Mouse (Mus musculus) layer of hippocampus, adult 18-20 months (tissue): ENCODE measurements around the gene Phex. TPM values are rescaled to one million over a fixed set of nuclear protein-coding genes. Genes with fewer than 3 reads are reported as not detected.
A peak's percentile ranks its signal among the peaks of the same experiment; 100 is the strongest.

Experiments used
- DNase-seq, 2 experiments: peaks; one replicate each; pipeline ENCODE4 v3.0.0; 2022; ENCODE audit warnings: low spot score in 2 of 2
- microRNA-seq, 2 experiments: library from miRNA; unstranded; fragments of <30 nt; microRNA quantifications; one replicate each; pipeline ENCODE4 v1.2.0; 2021
- total RNA-seq, 2 experiments: library from RNA; stranded (reverse); gene quantifications; 2 replicates each; pipeline ENCODE4 v1.2.3; 2021

Phex gene
- total RNA-seq, 2 experiments from 2014 or later, result 0.27 to 0.33 TPM

DNA sequence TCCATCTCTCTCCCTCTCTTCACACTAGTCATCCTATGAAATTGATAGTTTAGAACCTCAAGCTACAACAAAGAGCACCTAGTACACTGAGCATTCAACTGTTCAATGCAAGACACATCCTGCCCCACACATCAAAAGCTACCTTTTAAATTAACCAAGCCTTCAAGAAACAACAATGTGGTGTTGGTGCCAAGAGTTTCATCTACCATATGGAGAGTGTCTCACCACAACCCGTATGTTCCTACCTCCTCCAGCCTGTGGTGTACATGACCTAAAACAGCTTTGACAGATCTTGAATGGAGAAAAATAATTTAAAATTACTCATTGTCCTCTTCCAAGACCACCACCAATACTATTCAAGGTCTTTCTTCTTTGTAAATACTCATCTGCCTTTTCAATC, 106.9 kb downstream of the Phex start:
- no peak for DNase-seq

DNA sequence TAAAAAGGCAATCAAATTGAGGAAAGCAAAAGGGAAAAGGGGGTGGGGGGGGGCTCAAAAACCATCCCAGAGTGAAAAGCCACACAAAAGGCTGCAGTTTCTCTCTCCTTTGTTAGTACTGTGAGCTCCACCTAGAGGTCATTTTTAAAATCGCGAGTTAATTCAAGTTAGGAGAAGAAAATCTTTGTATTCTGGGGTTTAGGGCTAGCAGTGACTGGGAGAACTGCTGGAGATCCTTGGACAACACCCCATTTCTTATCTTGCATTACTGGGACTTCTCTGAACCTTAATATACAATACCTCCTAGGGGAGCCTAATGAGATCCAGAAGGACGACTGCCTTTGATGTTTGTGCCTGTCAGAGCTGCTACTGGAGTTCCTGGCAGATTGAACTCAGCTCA, 107.7 kb downstream of the Phex start:
- peak in 1 of 2 experiments; percentile 53 for DNase-seq

DNA sequence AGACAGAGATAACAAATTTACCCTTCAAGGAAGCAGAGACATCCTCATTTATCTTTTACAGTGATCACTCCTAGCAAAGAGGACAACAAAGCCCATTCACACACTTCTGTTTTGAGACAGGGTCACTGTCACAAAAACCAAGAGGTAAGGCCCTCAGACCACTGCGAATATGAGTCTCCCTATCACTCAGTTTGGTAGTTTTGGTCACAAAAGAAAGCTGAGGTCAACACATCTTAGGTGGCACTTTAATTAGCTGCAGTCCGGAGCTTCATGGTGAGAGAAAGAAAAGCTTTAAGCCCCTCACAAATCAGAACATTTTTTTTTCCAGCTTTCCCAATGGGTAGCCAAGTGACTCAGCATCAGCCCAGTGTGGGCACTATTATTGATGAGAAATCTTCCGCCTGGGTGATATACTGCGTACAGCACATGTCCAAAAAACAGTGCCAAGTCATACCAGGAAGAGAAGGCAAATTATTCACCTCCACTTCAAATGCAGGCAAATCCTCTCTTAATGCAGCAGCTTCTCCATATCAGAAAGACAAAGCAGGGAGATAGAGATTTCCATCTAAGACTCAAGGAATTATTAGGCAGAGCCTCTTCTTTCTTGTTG, 108.2 kb downstream of the Phex start:
- peak in 1 of 2 experiments; percentile 37 for DNase-seq

DNA sequence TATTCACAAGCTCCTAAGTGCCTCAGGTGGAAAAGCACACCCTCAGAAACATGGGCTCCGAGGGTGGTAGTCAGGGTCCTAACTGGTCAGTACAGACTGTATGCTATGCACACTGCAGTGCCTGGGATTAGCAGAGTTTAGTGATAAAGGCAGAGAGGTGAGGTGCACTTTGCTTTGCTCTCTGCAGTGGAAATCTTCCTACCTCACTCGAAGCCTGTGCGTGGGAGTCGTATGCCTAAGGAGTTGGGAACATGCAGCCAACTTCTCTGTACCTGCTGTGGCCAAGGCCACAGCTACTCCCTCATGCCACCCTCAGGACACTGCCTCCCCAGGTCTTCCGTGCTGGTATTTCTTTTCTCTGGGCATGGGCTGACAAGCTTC, 109.3 kb downstream of the Phex start:
- DNase-seq, result no peak

DNA sequence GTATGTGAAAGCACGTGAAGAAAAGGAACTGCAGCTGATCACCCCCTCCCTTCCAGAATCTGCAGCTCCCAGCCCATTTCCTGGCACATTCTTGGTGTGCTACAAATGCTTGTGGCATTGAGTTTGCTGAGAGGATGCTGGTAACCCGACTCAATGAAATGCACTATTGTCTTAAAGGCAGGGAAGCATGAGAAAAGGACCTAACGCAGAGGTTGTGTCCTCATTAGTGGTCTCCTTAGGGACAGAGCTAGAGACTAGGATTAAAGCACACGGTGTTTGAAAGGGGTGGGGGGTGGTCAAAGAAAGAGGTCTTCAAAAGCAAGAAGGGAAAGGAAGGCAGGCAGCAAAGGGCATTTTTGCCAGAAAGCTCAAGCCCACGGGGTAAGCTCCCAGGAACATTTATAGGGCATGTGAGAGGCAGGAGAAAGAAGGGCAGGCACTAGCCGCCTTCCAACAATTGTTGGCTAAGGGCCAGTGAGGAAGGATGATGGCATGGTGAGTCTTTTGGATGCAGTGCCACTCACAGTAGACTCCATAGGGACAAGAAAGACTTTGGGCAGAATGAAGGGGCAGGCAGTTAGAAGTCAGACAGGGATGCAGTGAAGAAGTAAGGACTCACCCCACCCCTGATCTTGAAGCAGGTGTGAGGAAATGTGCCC, 109.8 kb downstream of the Phex start:
- no peak for DNase-seq

DNA sequence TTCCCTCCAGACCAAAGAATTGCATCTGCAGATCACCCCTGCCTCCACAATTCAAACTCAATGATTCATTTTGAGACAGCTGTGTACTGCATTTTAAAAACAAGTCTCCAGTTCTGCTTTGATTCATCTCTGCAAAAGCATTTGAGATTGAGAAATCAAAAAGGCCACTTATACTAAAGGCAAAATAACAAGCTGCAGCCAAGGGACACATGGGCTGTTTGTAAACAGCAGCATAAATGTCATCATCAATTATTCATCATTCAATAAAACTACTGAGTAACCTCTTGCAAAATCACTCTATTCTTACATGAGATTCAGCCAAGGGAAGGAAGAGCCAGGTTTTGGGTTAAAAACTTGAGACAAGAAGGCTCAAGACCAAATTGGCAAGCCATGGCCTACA, 122.7 kb downstream of the Phex start:
- DNase-seq, result no peak

DNA sequence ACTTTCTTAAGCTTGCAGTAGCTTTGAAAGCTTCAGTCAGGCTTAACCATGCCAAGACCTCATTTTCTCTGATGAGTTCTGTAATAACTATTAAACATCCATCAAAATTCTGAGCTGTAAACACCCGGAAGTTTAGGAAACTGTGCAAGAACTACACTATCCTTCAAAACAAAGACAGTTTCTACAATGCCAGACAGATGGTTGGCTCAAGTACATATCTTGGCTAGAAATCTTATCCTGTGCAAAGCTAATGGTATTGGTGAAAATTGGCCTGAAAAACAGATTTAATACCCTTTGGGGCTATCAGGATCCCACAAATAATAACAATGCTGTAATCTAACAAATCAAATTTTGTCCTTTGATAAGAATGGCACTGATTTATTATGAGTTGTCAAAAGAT, 138.5 kb downstream of the Phex start:
- DNase-seq, result no peak

DNA sequence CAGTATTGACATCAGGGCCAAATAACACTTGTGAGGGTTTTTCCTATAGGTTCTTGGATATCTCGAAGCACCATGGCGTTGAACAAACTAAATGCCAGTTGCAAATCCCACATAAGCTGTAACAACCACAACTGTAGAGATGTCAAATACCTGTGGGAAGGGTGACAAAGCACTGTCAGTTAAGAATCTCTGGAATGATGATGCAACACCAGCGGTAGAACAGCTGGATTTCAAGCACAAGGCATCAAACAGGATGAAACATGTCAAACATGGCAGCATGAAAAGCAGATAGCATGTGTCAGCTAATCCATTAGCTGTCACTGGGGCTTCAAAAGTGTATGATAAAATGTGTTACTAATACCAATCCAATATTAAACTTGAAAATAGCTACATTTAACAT, 141.8 kb downstream of the Phex start:
- DNase-seq, result no peak

DNA sequence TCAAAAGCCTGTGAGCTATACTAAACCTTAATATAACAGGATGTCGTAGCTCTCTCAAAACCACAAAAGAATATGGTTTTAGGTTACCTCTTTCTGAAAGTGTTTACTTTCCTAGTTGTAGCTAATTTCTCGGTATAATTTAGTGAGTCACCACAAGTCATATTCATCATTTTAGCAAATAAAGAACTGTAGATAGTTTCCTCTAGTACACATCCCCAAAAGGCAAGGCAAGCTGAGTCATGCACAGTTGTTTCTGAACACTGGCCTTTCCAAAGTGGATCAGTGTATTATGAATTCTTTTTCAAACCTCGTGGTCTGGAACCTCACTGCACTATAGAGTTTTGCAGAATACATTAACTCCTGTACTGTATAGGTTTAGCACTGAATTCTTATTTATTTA, 143.5 kb downstream of the Phex start:
- no peak for DNase-seq

DNA sequence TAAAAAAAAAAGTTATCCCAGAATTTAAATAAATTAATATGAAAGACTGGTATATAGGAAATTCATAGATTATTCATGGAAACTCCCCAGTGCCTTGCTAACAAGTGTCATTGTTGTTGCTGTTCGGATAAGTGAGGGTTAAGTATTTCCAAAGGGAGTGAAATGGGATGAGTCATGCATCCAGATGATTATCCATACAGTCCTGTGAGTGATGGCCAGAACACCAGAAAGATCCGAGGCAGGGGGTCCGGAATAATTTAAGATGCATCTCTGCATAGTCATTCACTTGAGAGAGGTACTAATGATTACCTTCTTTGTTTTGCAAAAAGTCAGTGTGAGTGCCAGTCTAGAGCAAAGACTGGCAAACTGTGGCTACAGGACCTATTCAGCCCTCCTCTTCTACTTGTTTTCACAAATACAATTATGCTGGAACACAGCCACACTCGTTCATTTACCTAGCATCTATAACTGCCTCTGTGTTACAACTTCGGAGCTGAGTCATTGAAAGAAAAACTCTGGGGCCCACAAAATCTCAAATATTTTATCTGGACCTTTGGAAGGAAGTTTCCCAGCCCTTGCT, 145.3 kb downstream of the Phex start:
- no peak for DNase-seq

DNA sequence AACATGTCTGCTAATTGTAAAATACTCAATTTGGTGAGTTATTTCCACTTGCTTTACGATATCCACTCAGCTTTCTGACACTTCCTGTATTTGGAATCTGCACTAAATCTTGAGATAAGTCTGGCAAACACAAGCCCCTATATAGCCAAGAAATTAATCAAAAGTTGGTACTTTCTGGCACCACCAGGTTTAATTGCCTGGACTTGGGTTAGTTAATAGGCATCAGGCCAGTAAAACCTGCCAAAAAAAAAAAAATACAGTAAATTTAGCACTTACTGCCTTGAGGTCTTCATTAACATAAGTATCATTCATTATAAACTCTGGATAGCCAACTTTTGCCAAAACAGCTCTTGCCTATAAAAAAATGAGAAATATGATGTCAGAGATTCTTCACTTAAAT, 147.0 kb downstream of the Phex start:
- no peak for DNase-seq

DNA sequence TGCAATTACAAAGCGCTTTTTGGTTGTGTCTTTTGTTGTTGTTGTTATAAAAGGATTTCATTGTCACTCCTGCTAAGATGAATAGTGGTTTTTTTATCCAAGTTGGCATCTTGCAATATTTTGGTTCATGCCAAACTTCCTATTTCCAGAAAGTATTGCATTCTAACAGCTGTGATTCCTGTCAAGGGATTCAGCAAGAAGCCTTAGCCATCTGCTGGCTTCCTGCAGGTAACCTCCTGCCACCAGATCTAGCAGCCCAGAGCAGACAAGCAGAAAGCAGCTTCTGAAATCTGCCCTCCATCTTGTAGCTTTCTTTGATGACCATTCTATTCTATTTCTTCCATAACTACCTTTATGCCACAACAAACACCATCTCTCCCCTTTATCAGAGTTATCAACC, 212.4 kb downstream of the Phex start:
- no peak for DNase-seq

DNA sequence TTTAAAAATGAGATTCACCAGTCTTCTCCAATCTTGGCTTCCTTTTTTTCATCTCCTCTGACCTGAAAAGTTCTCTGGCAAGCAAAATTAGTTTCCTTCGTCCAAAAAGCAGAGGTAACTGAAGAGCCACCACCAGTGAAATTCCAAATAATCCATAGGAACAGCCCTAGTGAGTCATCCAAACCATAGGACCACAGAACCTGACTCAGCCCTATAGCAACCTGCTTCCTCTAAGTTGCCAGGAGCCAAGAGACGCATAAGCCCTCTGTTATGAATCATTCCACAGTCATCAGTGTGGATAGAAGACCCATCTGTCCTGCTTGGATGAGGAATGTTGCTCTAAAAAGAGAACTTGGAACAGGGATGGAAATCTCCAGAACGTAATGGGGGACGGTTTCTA, 230.9 kb downstream of the Phex start:
- peak; percentile 9 to 44 for DNase-seq

DNA sequence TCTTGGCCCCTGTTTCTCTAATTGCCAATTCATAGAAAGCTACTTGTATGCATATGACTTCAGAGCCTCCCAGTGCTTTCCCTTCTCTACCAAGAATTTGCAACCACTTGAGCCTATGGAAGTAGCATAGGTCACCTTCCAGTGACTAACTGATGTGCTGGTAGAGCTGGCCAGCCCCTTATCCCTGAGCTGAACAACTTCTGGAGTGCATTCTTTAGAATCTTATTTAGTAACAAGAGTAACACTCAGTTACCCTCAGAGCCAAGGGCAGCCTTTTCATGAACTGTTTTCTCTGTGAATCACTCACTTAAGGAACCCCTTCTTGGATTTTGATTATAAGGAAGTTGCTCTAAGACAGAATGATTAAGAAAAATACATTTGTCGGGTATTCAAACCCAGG, 234.3 kb downstream of the Phex start:
- no peak for DNase-seq

DNA sequence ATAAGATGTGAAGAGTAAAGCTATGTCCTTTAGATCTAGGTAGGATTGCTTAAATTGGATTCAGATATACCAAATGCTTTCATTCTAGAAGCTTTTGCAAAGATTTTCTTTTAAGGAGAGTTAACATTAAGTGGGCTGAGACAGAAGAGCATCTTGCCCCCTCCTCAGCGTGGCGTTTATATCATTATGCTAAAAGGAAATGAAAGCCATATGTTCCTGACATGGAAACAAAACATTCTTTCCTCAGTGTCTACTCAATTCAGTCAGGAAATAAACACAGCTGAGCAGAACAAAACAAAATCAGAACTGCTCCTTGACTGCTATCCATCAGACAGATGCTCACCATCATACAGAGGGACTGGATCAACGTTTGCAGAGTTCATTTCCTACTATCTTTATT, 251.0 kb downstream of the Phex start:
- no peak for DNase-seq

DNA sequence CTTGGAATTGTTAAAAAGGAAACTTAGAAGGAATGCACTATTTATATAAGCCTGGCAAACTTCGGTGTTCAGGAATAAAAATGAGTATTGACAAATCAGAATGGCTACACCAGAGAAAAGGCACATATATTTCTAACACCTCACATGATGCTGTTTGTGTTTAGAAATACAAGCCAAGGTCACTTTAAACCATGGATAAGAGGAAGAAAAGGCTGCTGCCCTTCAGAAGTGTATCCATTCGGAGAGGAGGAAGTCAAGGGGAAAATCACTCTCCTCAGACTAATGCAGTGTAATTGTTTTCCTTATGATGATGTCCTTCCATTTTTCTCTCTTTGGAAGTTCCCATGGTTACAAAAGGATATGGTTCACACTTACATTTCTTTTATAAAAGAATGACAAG, 251.7 kb downstream of the Phex start:
- DNase-seq, result no peak

DNA sequence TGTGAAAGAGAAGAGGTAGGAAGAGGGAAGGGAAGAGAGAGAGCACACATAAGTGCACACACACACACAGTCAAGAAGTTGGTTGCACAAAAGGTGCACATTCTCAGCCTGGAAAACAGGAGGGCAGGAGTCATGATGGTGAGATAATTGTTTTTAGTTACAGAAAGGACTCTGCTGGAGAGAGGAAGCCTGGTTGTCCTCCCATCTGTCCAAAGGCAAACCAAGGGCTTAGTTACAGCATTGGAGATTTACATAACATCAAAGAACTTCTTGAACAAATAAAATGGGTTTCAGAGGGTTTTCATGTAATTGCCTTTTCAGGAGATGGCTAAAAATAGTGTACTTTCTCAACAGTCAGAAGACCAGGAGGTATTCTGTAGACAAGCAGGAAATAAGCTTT, 270.4 kb downstream of the Phex start:
- no peak for DNase-seq

DNA sequence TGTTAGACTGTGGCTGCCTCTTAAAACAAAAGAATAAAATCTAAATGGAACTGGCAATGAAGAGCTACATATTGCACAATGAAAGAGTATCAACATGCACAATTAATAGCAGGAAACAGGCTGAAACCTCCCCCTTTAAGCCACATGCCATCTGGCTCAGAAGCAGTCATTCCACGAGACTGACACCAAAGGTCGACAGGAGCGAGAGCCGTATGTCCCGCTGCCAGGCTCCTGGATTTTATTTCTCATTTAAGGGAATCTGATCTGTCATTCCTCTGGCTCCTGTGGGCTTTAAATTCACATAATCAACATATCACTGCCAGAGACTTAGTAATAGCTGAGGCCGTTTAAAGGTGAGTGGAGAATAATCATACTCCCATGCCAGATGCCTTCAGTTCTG, 275.5 kb downstream of the Phex start:
- peak in 1 of 2 experiments; percentile 5 for DNase-seq

Small RNA genes lying within 50 kb of the gene (microRNA-seq; reads per million reads assigned to microRNA genes)
- 0 reads per million in 2 experiments for gene Gm23798

Other genes starting within 250 kb of the Phex start
- gene Sms, start 77.0 kb upstream of the Phex start, total RNA-seq, result 100 to 1,000 TPM in 1 of 2 experiments, 10 to 100 TPM in 1; 75.1 to 105 TPM
- under 1 TPM in 1 of 2 experiments, not detected in 1; 0.35 TPM for gene Yy2, start 153.7 kb upstream of the Phex start, total RNA-seq
- gene Mbtps2, start 183.4 kb upstream of the Phex start, total RNA-seq, result 10 to 100 TPM; 29.7 to 32.7 TPM